Mouse (Mus musculus) limb, embryonic 12.5 days (tissue): ENCODE measurements around the gene Herpud2. TPM values are rescaled to one million over a fixed set of nuclear protein-coding genes. Genes with fewer than 3 reads are reported as not detected.

Experiments used
- ATAC-seq: fragments of 200-750 bp; cut with Nextera tagmentation; 2 replicates; pipeline ENCODE4 v1.8.0; 2017; ENCODE audit warnings: low read depth, moderate TSS enrichment; ENCODE audit not compliant: insufficient number of reproducible peaks, insufficient read depth, low FRiP score, low TSS enrichment
- H3K27ac ChIP-seq: fragments of 300-500 bp; sonication (generic); 2 replicates; pipeline ENCODE4 v1.5.1; 2016; ENCODE audit warnings: mild to moderate bottlenecking, moderate library complexity
- H3K27me3 ChIP-seq: fragments of 300-500 bp; sonication (generic); 2 replicates; pipeline ENCODE4 v1.6.1; 2016; ENCODE audit warnings: mild to moderate bottlenecking, moderate library complexity
- H3K36me3 ChIP-seq: fragments of 300-500 bp; sonication (generic); 2 replicates; pipeline ENCODE4 v1.6.1; 2016; ENCODE audit warnings: mild to moderate bottlenecking, moderate library complexity
- H3K4me1 ChIP-seq: fragments of 300-500 bp; sonication (generic); replicated peaks from 2 replicates; pipeline ENCODE4 v1.6.1; 2016
- H3K4me2 ChIP-seq: fragments of 300-500 bp; sonication (generic); 2 replicates; pipeline ENCODE4 v1.6.1; 2016; ENCODE audit warnings: mild to moderate bottlenecking, moderate library complexity
- H3K4me3 ChIP-seq: fragments of 300-500 bp; sonication (generic); replicated peaks from 2 replicates; pipeline ENCODE4 v1.5.1; 2016; ENCODE audit warnings: mild to moderate bottlenecking
- H3K9ac ChIP-seq: fragments of 300-500 bp; sonication (generic); replicated peaks from 2 replicates; pipeline ENCODE4 v1.6.1; 2016; ENCODE audit warnings: mild to moderate bottlenecking, moderate library complexity
- H3K9me3 ChIP-seq: fragments of 300-500 bp; sonication (generic); 2 replicates; pipeline ENCODE4 v1.6.1; 2016; ENCODE audit warnings: mild to moderate bottlenecking, moderate library complexity
- WGBS: fragments of 180-500 bp; shearing (Covaris S2); methylation state at CpG from one replicate; pipeline ENCODE4 v1.1.7; 2016; 5-methylcytosine and 5-hydroxymethylcytosine counted together
- polyA plus RNA-seq: library from polyadenylated mRNA; unstranded; fragments of >200 nt; fragmentation: Nextera tagmentation; extraction: Ambion mirVana; gene quantifications from 2 replicates; pipeline ENCODE4 v1.2.1, GENCODE M21; 2016

Gene Herpud2
- polyA plus RNA-seq, 1 experiment from 2014 or later, result 36.1 TPM

GRCm38 (mm10) chr9:25090853-25091252 is 60.8 kb downstream of the Herpud2 start:
- Histone ChIP-seq H3K27ac (no peak overlapping the region), H3K36me3 (no peaks in the 10 kb centered on the region), H3K4me2 (no peak overlapping the region), H3K27me3 (0 out of 2 replicates have a peak, but pooled peaks cover 5% of the 10 kb centered on the region), H3K9me3 (no peaks in the 10 kb centered on the region), H3K4me3 (no peak overlapping the region), H3K9ac (no peak overlapping the region), H3K4me1 (peaks cover 12% of the 10 kb centered on the region)
- WGBS, result 28% methylated on average over 1 of the region's 1 CpGs
- no peak for ATAC-seq

DNA sequence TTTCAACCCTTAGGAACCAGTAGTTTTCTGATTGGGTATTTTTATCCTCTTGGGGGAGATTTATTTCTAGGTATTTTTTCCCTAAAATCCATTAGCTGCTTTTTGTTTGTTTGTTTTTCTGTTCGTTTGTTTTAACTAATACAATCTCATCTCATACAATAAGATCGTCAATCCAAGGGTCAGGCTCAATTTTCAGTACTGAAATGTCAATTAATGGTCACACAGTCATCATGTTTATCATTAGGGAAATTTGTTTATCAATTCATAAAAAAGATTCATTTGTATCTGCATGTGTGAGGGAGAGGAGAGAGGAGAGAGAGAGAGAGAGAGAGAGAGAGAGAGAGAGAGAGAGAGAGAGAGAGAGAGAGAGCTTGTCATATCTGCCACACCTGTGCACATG is 62.5 kb downstream of the Herpud2 start, which contains the start of gene Gm10181:
Gene Gm10181, plus strand, starts transcription at position 301 of the 400 bp plus-strand sequence.
- Histone ChIP-seq H3K36me3 (no peaks in the 10 kb centered on the region), H3K27ac (no peak within 1 kb of the TSS), H3K9ac (no peak within 1 kb of the TSS), H3K4me3 (no peak within 1 kb of the TSS), H3K9me3 (no peaks in the 10 kb centered on the region), H3K4me1 (peaks cover 12% of the 10 kb centered on the region), H3K27me3 (0 out of 2 replicates have a peak, but pooled peaks cover 5% of the 10 kb centered on the region), H3K4me2 (no peak within 1 kb of the TSS)
- 82% methylated on average over 2 of the region's 2 CpGs for WGBS
- ATAC-seq, result no peak

DNA sequence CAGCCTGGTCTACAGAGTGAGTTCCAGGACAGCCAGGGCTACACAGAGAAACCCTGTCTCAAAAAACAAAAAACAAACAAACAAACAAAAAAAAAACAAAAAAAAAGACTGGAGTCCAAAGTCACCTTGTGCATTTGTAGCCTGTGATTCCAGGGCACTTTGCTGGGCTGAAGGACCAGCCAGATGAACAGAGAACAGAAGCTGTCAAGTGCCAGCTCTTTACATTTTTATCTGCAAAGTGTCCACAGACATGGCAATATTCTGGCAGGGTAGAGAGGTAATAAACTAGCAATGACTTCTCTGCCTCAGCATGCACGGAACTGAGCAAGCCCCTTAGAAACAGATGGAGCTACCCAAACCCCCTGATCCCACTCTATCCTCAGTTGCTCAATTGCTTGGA is 75.1 kb downstream of the Herpud2 start:
- Histone ChIP-seq H3K27ac (no peak overlapping the region), H3K9ac (no peak overlapping the region), H3K9me3 (no peaks in the 10 kb centered on the region), H3K4me1 (no peaks in the 10 kb centered on the region), H3K27me3 (peaks cover 3% of the 10 kb centered on the region), H3K36me3 (no peaks in the 10 kb centered on the region), H3K4me3 (no peak overlapping the region), H3K4me2 (no peak overlapping the region)
- 84% methylated on average over 1 of the region's 1 CpGs for WGBS
- ATAC-seq, result no peak

DNA sequence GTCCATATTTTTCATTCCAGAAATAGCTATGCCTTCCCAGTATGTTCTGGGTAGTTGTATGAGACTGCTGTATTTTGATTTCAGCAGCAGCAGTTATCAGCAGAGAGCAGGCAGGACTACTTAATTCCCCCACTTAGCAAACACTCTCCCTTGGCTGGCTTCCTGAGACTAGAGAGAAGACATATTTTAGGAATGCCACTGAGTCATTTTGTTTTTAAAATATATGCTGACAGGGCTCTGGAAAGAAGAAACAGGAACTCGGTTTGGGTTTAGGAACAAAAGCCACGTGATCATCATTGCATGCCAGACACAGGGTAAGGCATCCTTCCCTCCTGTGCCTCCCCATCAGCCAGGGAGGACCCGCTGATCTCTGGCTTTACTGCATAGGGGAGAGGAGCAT is 75.6 kb downstream of the Herpud2 start:
- no peaks in the 10 kb centered on the region for H3K4me1 ChIP-seq
- ATAC-seq, result no peak
- H3K4me3 ChIP-seq, result no peak overlapping the region
- no peaks in the 10 kb centered on the region for H3K36me3 ChIP-seq
- H3K9me3 ChIP-seq, result no peaks in the 10 kb centered on the region
- no peak overlapping the region for H3K27ac ChIP-seq
- no peak overlapping the region for H3K4me2 ChIP-seq
- H3K27me3 ChIP-seq, result peaks cover 3% of the 10 kb centered on the region
- no peak overlapping the region for H3K9ac ChIP-seq
- WGBS, result 66% methylated on average over 3 of the region's 3 CpGs

DNA sequence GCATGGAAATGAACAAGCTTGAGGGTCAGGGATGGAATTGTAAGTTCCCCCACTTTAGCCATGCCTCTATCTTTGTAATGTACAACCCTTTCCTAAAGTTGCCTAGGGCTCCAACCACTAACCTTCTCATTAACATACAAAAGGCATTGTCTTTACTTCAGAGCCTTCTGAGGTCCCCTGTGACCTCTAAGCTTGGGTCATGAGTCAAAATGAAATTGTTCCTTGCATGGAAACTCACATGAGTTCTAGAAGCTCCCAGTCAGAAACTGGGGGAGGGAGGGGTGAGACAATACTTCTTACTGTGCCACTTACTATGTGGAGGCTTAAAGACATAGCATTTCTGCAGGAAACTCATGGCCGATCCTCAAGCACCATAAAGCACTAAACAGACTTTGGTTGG is 79.0 kb downstream of the Herpud2 start:
- Histone ChIP-seq H3K4me3 (no peak overlapping the region), H3K36me3 (no peaks in the 10 kb centered on the region), H3K9me3 (no peaks in the 10 kb centered on the region), H3K9ac (no peak overlapping the region), H3K4me2 (no peak overlapping the region), H3K27me3 (peaks cover 3% of the 10 kb centered on the region), H3K27ac (no peak overlapping the region), H3K4me1 (no peaks in the 10 kb centered on the region)
- 82% methylated on average over 1 of the region's 1 CpGs for WGBS
- no peak for ATAC-seq

GRCm38 (mm10) chr9:25058726-25059125 is 92.9 kb downstream of the Herpud2 start:
- no peak overlapping the region for H3K4me3 ChIP-seq
- no peaks in the 10 kb centered on the region for H3K36me3 ChIP-seq
- 59% methylated on average over 2 of the region's 3 CpGs for WGBS
- no peaks in the 10 kb centered on the region for H3K4me1 ChIP-seq
- H3K9me3 ChIP-seq, result no peaks in the 10 kb centered on the region
- no peaks in the 10 kb centered on the region for H3K27me3 ChIP-seq
- H3K4me2 ChIP-seq, result no peak overlapping the region
- H3K27ac ChIP-seq, result no peak overlapping the region
- no peak overlapping the region for H3K9ac ChIP-seq
- ATAC-seq, result no peak

Other genes with a start within 250 kb of the Herpud2 start
- not detected in 2 replicates for gene Gm10181, start 62.4 kb downstream of the Herpud2 start, polyA plus RNA-seq
- gene Sept7, start 100.6 kb upstream of the Herpud2 start, polyA plus RNA-seq, result 272 and 304 TPM in 2 replicates